Mouse (Mus musculus) lung, embryonic 14.5 days (tissue): ENCODE data around the gene Ppp1r10. TPM values are rescaled to one million over a fixed set of nuclear protein-coding genes. Genes with fewer than 3 reads are reported as not detected.
A peak's percentile ranks its signal among the peaks of the same experiment; 100 is the strongest.

Experiments used
- ATAC-seq: fragments of 200-750 bp; cut with Nextera tagmentation; 2 replicates; pipeline ENCODE4 v1.8.0; 2017; ENCODE audit warnings: mild to moderate bottlenecking, moderate TSS enrichment, moderate library complexity; ENCODE audit not compliant: insufficient read depth
- DNase-seq: peaks from one replicate; pipeline ENCODE4 v3.0.0-alpha.2; 2015
- H3K27ac ChIP-seq: fragments of 300-500 bp; sonication (generic); 2 replicates; pipeline ENCODE4 v1.5.1; 2014; ENCODE audit warnings: low read depth, mild to moderate bottlenecking, moderate library complexity
- H3K27me3 ChIP-seq: fragments of 300-500 bp; sonication (generic); 2 replicates; pipeline ENCODE4 v1.6.1; 2014; ENCODE audit warnings: low read length, control low read depth; ENCODE audit not compliant: insufficient read depth
- H3K36me3 ChIP-seq: fragments of 300-500 bp; sonication (generic); 2 replicates; pipeline ENCODE4 v1.6.1; 2014; ENCODE audit warnings: control low read depth; ENCODE audit not compliant: insufficient read depth
- H3K4me1 ChIP-seq: fragments of 300-500 bp; sonication (generic); 2 replicates; pipeline ENCODE4 v1.6.1; 2014; ENCODE audit warnings: antibody characterized with exemption, control low read depth; ENCODE audit not compliant: insufficient read depth
- H3K4me2 ChIP-seq: fragments of 300-500 bp; sonication (generic); 2 replicates; pipeline ENCODE4 v1.6.1; 2014; ENCODE audit warnings: mild to moderate bottlenecking
- H3K4me3 ChIP-seq: fragments of 300-500 bp; sonication (generic); 2 replicates; pipeline ENCODE4 v1.5.1; 2014; ENCODE audit warnings: low read depth, low read length
- H3K9ac ChIP-seq: fragments of 300-500 bp; sonication (generic); 2 replicates; pipeline ENCODE4 v1.6.1; 2014
- H3K9me3 ChIP-seq: fragments of 300-500 bp; sonication (generic); 2 replicates; pipeline ENCODE4 v1.6.1; 2016; ENCODE audit warnings: low read depth, low read length, control low read depth
- CTCF ChIP-seq: IDR thresholded peaks from 2 replicates; pipeline ENCODE4 v1.5.1; 2016; ENCODE audit warnings: antibody characterized with exemption, low read depth
- WGBS: fragments of 180-500 bp; shearing (Covaris S2); extraction: QIAGEN DNeasy Blood & Tissue Kit; methylation state at CpG from one replicate; pipeline ENCODE4 v1.1.7; 2014; 5-methylcytosine and 5-hydroxymethylcytosine counted together
- polyA plus RNA-seq: library from polyadenylated mRNA; unstranded; fragments of >200 nt; fragmentation: Nextera tagmentation; extraction: Ambion mirVana; gene quantifications from 2 replicates; pipeline ENCODE4 v1.2.1, GENCODE M21; 2014

The Ppp1r10 gene
- polyA plus RNA-seq, 1 experiment from 2014 or later: 36.3 TPM

DNA sequence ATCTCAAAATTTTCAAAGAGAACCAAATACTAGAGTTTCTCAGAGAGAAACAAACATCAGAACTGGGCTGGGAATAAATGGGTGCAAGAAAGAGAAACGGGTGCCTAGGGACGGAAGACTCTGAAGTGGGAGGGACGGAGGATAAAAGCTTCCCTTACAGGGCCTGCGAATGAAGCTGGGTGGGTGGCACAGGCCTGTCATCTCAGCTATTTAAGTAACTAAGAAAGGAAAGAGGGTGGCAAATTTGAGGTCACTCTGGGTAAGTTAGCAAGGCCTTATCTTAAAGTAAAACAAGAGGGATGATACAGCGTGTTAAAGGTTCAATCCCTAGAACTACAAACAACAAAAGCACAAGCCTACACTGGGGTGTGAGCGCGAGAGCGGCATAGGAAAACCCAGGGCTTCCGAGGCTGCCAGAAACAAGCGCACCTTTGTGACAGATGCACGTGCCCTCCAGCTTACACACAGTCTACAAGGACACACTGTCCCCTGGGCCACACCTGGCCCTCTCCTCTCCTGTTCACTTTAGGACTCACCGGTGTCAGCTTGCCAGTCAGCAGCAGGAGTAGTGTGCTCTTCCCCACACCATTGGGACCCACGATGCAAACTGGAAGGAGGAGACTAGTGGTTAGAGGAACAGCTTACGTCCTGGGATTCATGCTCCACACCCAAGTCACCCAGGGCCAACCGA is 42.4 kb downstream of the Ppp1r10 start:
- 97% methylated on average over 15 of the region's 15 CpGs for WGBS
- Histone ChIP-seq H3K9me3 (no peaks in the 10 kb centered on the region), H3K9ac (no peak overlapping the region), H3K4me2 (no peak overlapping the region), H3K27me3 (no peaks in the 10 kb centered on the region), H3K4me3 (no peak overlapping the region), H3K27ac (no peak overlapping the region), H3K36me3 (peaks cover 82% of the 10 kb centered on the region), H3K4me1 (no peaks in the 10 kb centered on the region)
- TF ChIP-seq CTCF: no peak
- ATAC-seq (no peak), DNase-seq (no peak)

DNA sequence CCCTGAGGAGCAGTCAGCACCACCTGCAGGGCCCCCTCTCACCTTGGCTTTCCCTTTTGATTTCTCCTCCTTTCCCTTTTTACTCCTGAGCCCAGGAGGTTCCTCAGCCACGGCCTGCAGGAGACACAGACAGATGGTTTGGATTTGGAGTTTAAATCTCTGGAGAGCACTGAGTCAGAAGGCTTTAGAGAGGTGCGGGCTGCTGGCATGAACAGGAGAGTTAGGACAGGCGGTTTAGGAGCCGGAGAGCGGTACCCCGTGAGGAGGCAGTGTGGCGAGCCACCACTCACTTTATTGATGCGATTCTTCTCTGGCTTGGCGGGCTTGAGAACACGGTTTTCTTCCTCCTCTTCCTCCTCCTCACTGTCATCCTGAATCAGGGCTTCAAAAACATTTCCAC is 47.0 kb downstream of the Ppp1r10 start:
- H3K9ac ChIP-seq: no peak overlapping the region
- DNase-seq (no peak), ATAC-seq (no peak)
- H3K27ac ChIP-seq: no peak overlapping the region
- no peaks in the 10 kb centered on the region for H3K27me3 ChIP-seq
- peaks cover 77% of the 10 kb centered on the region for H3K36me3 ChIP-seq
- no peak overlapping the region for H3K4me2 ChIP-seq
- no peaks in the 10 kb centered on the region; the same call in 1 of the 2 replicates for H3K4me1 ChIP-seq
- 91% methylated on average over 10 of the region's 10 CpGs for WGBS
- TF ChIP-seq CTCF: no peak
- H3K4me3 ChIP-seq: no peak overlapping the region
- H3K9me3 ChIP-seq: no peaks in the 10 kb centered on the region

DNA sequence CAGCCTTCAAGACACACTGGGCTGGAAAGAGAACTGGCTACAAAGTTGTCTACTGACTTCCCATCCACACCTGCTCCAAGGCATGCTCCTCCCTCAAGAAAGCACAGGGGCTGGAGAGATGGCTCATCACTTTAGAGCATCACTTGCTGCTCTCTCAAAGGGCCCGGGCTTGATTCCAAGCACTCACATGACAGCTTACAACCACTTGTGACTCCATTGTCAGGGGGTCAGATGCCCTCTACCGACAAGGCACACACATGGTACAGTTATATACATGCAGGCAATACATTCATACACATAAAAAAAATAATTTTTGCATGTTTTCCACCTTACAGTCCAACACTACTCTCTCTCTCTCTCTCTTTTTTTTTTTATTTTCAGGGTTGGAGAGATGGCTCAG is 51.4 kb downstream of the Ppp1r10 start:
- no peak overlapping the region for H3K9ac ChIP-seq
- H3K27me3 ChIP-seq: no peaks in the 10 kb centered on the region
- H3K9me3 ChIP-seq: no peaks in the 10 kb centered on the region
- H3K4me3 ChIP-seq: no peak overlapping the region
- no peak for TF ChIP-seq CTCF
- peaks cover 40% of the 10 kb centered on the region for H3K36me3 ChIP-seq
- H3K4me1 ChIP-seq: no peaks in the 10 kb centered on the region; the same call in none of the 2 replicates
- DNase-seq: no peak
- no peak overlapping the region for H3K4me2 ChIP-seq
- no peak for ATAC-seq
- 86% methylated on average over 2 of the region's 2 CpGs for WGBS
- H3K27ac ChIP-seq: no peak overlapping the region

DNA sequence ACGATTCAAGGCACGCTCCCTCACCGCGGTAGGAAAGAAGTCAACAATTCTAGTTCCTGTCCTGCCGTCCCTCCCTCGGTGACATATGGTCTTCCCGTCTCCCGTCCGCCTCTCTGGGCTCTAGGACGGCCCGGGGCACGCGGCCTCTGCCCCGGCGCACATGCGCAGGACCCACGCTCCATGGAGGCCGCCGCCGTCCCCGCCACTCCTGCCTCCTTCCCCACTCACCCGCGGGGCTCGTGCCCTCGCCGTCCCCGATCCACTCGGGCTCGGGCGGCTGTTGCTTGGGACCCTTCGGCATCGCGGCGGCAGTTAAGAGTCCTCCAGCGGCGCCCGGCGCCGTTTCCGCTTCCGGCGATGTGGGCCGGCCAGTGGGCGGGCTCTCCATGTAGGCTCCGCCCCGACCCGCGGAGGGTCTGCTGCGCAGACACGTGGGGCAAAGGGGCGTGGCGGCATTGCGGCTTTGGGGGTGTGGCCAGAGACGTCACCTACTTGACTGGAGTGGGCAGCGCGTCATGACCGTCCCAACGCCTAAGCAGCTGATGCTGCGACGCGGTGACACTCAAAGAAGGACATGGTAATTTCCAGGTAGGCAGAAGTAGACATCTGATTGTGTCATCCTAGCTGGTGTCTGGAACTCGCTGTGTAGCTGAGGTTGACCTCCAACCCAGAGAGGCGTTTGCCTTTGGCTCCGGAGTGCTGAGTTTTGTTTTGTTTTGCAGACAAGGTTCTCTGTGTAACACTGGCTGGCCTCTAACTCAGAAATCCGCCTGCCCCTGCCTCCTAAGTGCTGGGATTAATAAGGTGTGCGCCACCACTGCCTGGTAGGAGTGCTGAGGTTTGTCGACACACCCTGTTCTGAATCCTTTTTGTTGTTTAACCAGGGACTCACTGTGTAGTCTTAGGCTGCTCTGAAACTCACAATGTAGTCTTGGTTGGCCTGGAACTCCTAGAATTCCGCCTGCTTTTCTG is 53.5 kb downstream of the Ppp1r10 start, which contains the start of gene Abcf1:
TSS of gene Abcf1 (minus strand) at position 344 of the 972 bp plus-strand sequence.
- Histone ChIP-seq H3K27me3 (no peaks in the 10 kb centered on the region), H3K36me3 (peaks cover 35% of the 10 kb centered on the region), H3K9me3 (no peaks in the 10 kb centered on the region), H3K4me2 (peak within 1 kb of the TSS; percentile 70), H3K27ac (peak within 1 kb of the TSS; percentile 83), H3K4me3 (peak within 1 kb of the TSS; percentile 88), H3K4me1 (no peaks in the 10 kb centered on the region; the same call in none of the 2 replicates), H3K9ac (peak within 1 kb of the TSS; percentile 86)
- TF ChIP-seq CTCF: no peak
- DNase-seq (peak; percentile 100), ATAC-seq (peak; percentile 95)
- WGBS: under 1% methylated on average over 68 of the region's 68 CpGs

DNA sequence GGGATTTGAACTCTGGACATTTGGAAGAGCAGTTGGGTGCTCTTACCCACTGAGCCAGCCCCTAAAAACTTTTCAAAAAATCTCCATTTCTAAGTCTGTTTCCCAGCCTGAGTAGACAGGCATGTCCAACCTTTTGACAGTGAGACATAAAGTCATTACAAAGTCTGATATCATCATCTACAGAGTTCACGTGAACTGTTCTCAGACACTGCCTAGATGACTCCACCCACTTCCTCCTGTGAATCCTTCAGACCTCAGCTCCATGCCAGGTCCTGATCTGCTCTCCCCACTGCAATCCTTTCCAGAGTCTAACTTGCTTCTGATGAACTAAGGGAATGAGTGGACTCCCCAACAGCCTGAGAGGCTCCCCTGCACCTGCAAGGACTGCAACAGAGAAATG is 55.9 kb downstream of the Ppp1r10 start:
- Histone ChIP-seq H3K9ac (no peak overlapping the region), H3K4me1 (no peaks in the 10 kb centered on the region; the same call in none of the 2 replicates), H3K27me3 (no peaks in the 10 kb centered on the region), H3K27ac (no peak overlapping the region), H3K4me3 (no peak overlapping the region), H3K9me3 (no peaks in the 10 kb centered on the region), H3K4me2 (no peak overlapping the region), H3K36me3 (peaks cover 32% of the 10 kb centered on the region)
- TF ChIP-seq CTCF: no peak
- ATAC-seq: no peak
- DNase-seq: no peak
- WGBS: 54% methylated on average over 1 of the region's 1 CpGs

DNA sequence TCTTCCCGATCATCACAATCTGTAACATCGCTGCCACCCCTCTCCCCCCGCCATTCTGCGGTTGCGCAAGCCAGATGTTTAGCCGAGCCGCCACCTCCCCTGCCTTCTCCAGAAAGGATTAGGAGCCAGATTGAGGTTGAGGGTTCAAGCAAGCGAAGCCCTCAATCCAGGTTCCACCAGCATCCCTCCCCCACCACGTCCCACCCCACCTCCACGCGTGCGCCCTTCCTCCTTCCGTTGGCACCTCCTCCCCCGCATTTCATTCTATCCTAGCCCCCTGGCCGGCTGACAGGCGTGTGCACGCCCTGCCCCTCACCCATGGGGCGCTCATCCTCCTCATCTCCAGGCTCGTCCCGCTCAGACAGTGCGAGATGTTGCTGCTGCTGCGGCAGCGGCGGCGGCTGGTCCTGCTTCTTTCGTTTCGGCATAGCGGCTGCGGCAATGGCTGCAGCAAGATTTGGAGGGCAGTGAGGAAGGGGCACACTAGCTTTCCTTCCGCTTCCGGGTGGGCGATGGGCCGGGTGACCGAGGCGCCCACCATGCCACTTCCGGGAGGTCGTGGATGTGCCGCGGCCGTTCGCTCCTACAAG is 62.7 kb downstream of the Ppp1r10 start:
- no peaks in the 10 kb centered on the region for H3K27me3 ChIP-seq
- peak; percentile 88 for DNase-seq
- peak overlapping the region; percentile 95 for H3K27ac ChIP-seq
- ATAC-seq: peak; percentile 75
- H3K9me3 ChIP-seq: no peaks in the 10 kb centered on the region
- H3K9ac ChIP-seq: peak overlapping the region; percentile 76
- H3K36me3 ChIP-seq: peaks cover 46% of the 10 kb centered on the region
- peak overlapping the region; percentile 85 for H3K4me2 ChIP-seq
- H3K4me1 ChIP-seq: no peaks in the 10 kb centered on the region
- peak overlapping the region; percentile 89 for H3K4me3 ChIP-seq
- under 1% methylated on average over 41 of the region's 41 CpGs for WGBS
- TF ChIP-seq CTCF: no peak
